Mouse (Mus musculus) midbrain, embryonic 12.5 days (tissue): Measurements from ENCODE around the gene Tcf3. TPM values are rescaled to one million over a fixed set of nuclear protein-coding genes. Genes with fewer than 3 reads are reported as not detected.

Experiments used
- ATAC-seq: fragments of 200-750 bp; cut with Nextera tagmentation; 2 replicates; pipeline ENCODE4 v1.8.0; 2017; ENCODE audit warnings: low read depth, moderate TSS enrichment, moderate library complexity; ENCODE audit not compliant: low FRiP score
- H3K27ac ChIP-seq: fragments of 300-500 bp; sonication (generic); replicated peaks from 2 replicates; pipeline ENCODE4 v1.5.1; 2016; ENCODE audit warnings: mild to moderate bottlenecking
- H3K27me3 ChIP-seq: fragments of 300-500 bp; sonication (generic); 2 replicates; pipeline ENCODE4 v1.6.1; 2016; ENCODE audit warnings: mild to moderate bottlenecking
- H3K36me3 ChIP-seq: fragments of 300-500 bp; sonication (generic); 2 replicates; pipeline ENCODE4 v1.6.1; 2016
- H3K4me1 ChIP-seq: fragments of 300-500 bp; sonication (generic); 2 replicates; pipeline ENCODE4 v1.6.1; 2016
- H3K4me2 ChIP-seq: fragments of 300-500 bp; sonication (generic); replicated peaks from 2 replicates; pipeline ENCODE4 v1.6.1; 2016; ENCODE audit warnings: mild to moderate bottlenecking, moderate library complexity
- H3K4me3 ChIP-seq: fragments of 300-500 bp; sonication (generic); 2 replicates; pipeline ENCODE4 v1.5.1; 2016; ENCODE audit warnings: mild to moderate bottlenecking
- H3K9ac ChIP-seq: fragments of 300-500 bp; sonication (generic); replicated peaks from 2 replicates; pipeline ENCODE4 v1.6.1; 2016; ENCODE audit warnings: mild to moderate bottlenecking, moderate library complexity
- H3K9me3 ChIP-seq: fragments of 300-500 bp; sonication (generic); 2 replicates; pipeline ENCODE4 v1.6.1; 2016; ENCODE audit warnings: mild to moderate bottlenecking
- WGBS: fragments of 180-500 bp; shearing (Covaris S2); methylation state at CpG from one replicate; pipeline ENCODE4 v1.1.7; 2016; 5-methylcytosine and 5-hydroxymethylcytosine counted together
- polyA plus RNA-seq: library from polyadenylated mRNA; unstranded; fragments of >200 nt; fragmentation: Nextera tagmentation; extraction: Ambion mirVana; gene quantifications from 2 replicates; pipeline ENCODE4 v1.2.1, GENCODE M21; 2016

The Tcf3 gene
- polyA plus RNA-seq, 1 experiment from 2014 or later: 185 TPM

DNA sequence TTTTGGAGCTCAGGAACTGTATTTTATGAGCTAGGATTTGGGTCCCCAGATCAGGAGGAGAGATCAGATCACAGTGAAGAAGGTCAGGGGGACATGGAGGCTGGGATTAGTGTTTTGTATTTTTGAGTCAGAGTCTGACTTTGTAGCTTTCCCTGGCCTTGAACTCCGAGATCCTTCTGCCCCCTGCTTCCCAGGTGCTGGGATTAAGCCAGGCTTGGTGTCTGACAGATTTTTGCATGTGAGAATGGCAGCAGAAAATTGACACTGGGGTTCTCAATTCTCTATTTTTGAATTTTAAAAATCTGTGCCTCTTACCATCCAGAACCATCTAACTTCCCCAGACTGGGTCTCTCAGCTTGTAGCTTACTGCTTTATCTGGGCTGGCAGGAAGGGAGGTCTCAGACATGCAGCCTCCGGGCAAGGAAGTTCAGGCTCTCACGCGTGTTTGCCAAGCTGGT is 32.7 kb downstream of the Tcf3 start:
- peak overlapping the region; percentile 89 for H3K27ac ChIP-seq
- H3K9ac ChIP-seq: peak overlapping the region; percentile 55
- ATAC-seq: no peak
- H3K4me3 ChIP-seq: peak overlapping the region; percentile 72; the same call in 1 of the 2 replicates
- 84% methylated on average over 4 of the region's 4 CpGs for WGBS
- peaks cover 44% of the 10 kb centered on the region for H3K4me1 ChIP-seq
- peak overlapping the region; percentile 81 for H3K4me2 ChIP-seq
- H3K9me3 ChIP-seq: no peaks in the 10 kb centered on the region
- H3K36me3 ChIP-seq: peaks cover 37% of the 10 kb centered on the region
- H3K27me3 ChIP-seq: no peaks in the 10 kb centered on the region

- Histone ChIP-seq H3K4me2 (peak overlapping the region; percentile 81), H3K9me3 (no peaks in the 10 kb centered on the region), H3K4me1 (peaks cover 38% of the 10 kb centered on the region), H3K27ac (peak overlapping the region; percentile 89), H3K27me3 (no peaks in the 10 kb centered on the region), H3K9ac (peak overlapping the region; percentile 55), H3K36me3 (peaks cover 43% of the 10 kb centered on the region), H3K4me3 (peak overlapping the region; percentile 72)
- ATAC-seq: no peak
- WGBS: 13% methylated on average over 17 of the region's 17 CpGs
Measured at GRCm38 (mm10) chr10:80399973-80400703, 33.3 kb downstream of the Tcf3 start.

DNA sequence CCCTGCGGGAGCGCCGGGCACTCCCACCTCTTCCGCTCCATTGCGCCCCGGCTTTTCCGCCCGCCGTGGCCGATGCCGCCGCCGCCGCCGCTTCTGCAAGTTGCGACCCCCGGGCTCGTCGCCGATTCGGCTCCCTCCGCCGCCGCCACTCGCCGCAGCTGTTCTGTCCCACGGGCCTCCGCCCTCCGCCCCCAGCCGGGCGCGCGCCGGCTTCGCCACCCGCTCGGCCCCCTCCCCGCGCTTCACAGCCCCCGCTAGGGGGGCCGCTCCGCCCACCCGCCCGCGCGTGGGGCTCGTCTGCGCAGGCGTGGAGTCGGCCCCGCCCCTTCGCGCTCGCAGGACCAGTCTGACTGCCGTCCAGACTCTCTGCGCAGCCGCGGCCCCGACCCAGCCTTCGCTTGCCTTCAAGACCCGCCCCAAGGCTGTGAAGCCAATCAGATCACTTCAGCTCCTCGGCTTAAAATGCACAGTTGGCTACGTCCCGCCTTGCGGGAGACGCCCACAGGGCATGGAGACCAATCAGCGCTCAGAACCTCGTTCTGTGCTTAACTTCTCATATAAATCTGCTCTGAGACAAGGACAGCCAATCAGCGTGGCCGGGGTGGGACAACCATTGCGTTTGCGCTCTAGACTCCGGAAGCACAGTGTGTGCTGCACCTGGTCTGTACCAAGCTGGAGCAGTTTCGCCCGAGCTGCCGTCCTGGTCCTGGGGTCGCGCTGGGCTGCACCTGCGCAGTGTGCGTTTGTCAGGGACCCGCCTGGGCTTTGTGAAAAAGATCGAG is 34.1 kb downstream of the Tcf3 start, which contains the start of gene Mbd3:
TSS of gene Mbd3 (minus strand) at position 360 of the 782 bp plus-strand sequence.
- WGBS: 1% methylated on average over 78 of the region's 82 CpGs
- Histone ChIP-seq H3K36me3 (peaks cover 50% of the 10 kb centered on the region), H3K4me3 (peak within 1 kb of the TSS; percentile 72), H3K4me1 (peaks cover 34% of the 10 kb centered on the region), H3K9me3 (no peaks in the 10 kb centered on the region), H3K9ac (peak within 1 kb of the TSS; percentile 89), H3K27me3 (no peaks in the 10 kb centered on the region), H3K27ac (peak within 1 kb of the TSS; percentile 99), H3K4me2 (peak within 1 kb of the TSS; percentile 81)
- peak; percentile 95 for ATAC-seq

DNA sequence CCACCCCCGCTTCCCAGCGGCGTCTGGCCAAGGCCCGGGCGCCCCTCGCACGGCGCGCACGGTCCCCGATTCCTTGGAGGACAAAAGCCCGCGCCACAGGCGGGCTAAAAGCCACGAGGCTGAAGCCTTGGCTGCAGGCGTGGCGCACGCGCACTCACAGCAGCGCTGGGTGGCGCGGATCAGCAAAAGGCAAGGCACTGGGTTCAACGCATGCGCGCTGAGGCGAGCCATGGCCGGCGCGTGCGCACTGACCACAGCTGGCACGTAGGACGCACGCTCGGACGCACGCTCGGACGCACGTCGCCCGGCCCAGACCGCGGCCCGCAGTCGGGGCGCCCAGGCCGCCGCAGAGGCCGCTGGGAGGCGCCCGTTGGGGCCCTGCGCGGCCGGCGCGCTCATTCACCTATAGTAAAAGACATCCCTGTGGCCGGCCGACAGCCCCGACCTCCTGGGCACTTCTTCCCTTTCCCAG is 34.7 kb downstream of the Tcf3 start:
- WGBS: under 1% methylated on average over 59 of the region's 59 CpGs
- Histone ChIP-seq H3K4me3 (peak overlapping the region; percentile 72), H3K4me2 (peak overlapping the region; percentile 81), H3K4me1 (peaks cover 35% of the 10 kb centered on the region), H3K36me3 (peaks cover 50% of the 10 kb centered on the region), H3K27ac (peak overlapping the region; percentile 99), H3K9ac (peak overlapping the region; percentile 89), H3K9me3 (no peaks in the 10 kb centered on the region), H3K27me3 (no peaks in the 10 kb centered on the region)
- peak; percentile 80 for ATAC-seq

- no peaks in the 10 kb centered on the region for H3K27me3 ChIP-seq
- H3K4me1 ChIP-seq: peaks cover 37% of the 10 kb centered on the region
- H3K4me3 ChIP-seq: peak overlapping the region; percentile 72
- ATAC-seq: no peak
- H3K9ac ChIP-seq: peak overlapping the region; percentile 89
- peak overlapping the region; percentile 99 for H3K27ac ChIP-seq
- H3K9me3 ChIP-seq: no peaks in the 10 kb centered on the region
- peak overlapping the region; percentile 81 for H3K4me2 ChIP-seq
- peaks cover 50% of the 10 kb centered on the region for H3K36me3 ChIP-seq
- 0% methylated on average over 1 of the region's 1 CpGs for WGBS
Measured at GRCm38 (mm10) chr10:80398174-80398535, 35.3 kb downstream of the Tcf3 start.

DNA sequence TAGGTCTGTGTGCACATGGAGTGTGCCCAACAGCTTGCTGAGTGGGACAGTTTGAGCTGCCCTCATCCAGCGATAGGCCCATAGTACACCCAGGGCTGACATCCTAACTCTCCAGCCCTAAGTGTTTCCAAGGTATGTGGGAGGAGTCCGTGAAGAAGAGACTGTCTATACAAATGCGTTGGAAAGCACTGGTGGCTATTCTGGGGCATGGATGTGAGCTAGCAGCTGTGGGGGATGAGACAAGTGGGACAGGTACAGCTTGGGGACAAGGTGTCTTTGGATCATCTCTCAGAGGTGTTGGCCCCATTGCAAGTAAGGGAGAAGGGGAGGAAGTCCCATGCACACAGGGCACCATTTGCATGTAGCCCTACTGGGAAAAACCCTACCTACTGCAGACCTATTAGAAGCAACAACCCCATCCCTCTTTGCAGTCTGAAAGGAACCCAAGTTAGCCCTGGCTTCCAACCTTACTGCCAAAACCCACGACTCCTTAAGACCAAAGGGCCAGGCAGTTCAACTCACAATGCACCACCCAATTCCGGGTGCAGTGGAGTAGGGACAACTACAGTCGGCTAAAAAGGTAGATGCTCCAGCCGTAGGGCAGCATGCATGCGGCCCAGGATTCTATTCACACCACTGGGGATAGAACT is 35.8 kb downstream of the Tcf3 start:
- H3K9me3 ChIP-seq: no peaks in the 10 kb centered on the region
- WGBS: 55% methylated on average over 8 of the region's 8 CpGs
- peak overlapping the region; percentile 99 for H3K27ac ChIP-seq
- no peaks in the 10 kb centered on the region for H3K27me3 ChIP-seq
- peaks cover 37% of the 10 kb centered on the region for H3K4me1 ChIP-seq
- H3K9ac ChIP-seq: peak overlapping the region; percentile 89
- H3K4me2 ChIP-seq: peak overlapping the region; percentile 81
- peaks cover 50% of the 10 kb centered on the region for H3K36me3 ChIP-seq
- peak overlapping the region; percentile 72 for H3K4me3 ChIP-seq
- ATAC-seq: no peak

GRCm38 (mm10) chr10:80396822-80397523 is 36.5 kb downstream of the Tcf3 start:
- ATAC-seq: no peak
- Histone ChIP-seq H3K36me3 (peaks cover 51% of the 10 kb centered on the region), H3K27ac (peak overlapping the region; percentile 99), H3K9me3 (no peaks in the 10 kb centered on the region), H3K4me3 (peak overlapping the region; percentile 72), H3K27me3 (no peaks in the 10 kb centered on the region), H3K4me1 (peaks cover 37% of the 10 kb centered on the region), H3K4me2 (peak overlapping the region; percentile 81), H3K9ac (peak overlapping the region; percentile 89)
- 93% methylated on average over 11 of the region's 11 CpGs for WGBS

DNA sequence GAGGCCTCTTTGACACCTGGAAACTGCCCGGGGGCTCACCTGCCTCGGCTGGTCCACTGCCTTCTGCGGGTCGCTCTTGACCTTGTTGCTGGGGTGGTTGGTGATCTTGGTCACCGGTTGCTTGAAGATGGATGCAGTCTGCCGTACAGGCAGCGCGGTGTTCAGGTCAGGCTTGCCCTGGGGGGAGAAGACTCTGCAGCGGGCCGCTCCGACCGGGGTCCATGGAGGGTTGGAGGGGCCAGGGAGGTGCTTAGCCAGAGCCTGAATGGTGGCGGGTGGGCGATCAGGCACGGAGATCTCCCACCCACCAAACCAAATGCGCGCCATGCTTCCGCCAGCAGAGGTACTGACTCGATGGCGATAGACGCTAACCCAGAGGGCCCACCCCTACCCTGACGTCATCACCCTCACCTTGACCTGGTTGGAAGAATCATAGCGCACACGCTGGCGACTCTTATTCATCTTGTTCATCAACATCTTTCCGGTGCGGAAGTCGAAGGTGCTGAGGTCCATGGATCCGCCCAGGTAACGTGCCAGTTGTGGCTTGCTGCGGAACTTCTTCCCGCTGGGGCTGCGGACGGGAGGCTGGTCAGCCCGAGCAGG is 38.3 kb downstream of the Tcf3 start:
- Histone ChIP-seq H3K9ac (0 out of 2 replicates have a peak overlapping the region, but pooled peaks have one; percentile 8), H3K4me1 (peaks cover 25% of the 10 kb centered on the region), H3K9me3 (no peaks in the 10 kb centered on the region), H3K4me2 (no peak overlapping the region), H3K4me3 (no peak overlapping the region), H3K27me3 (no peaks in the 10 kb centered on the region), H3K36me3 (peaks cover 63% of the 10 kb centered on the region), H3K27ac (no peak overlapping the region)
- 96% methylated on average over 35 of the region's 35 CpGs for WGBS
- ATAC-seq: no peak

GRCm38 (mm10) chr10:80392687-80393086 is 40.8 kb downstream of the Tcf3 start:
- Histone ChIP-seq H3K9me3 (no peaks in the 10 kb centered on the region), H3K27me3 (no peaks in the 10 kb centered on the region), H3K4me1 (peaks cover 28% of the 10 kb centered on the region), H3K27ac (no peak overlapping the region), H3K4me2 (no peak overlapping the region), H3K4me3 (no peak overlapping the region), H3K36me3 (peaks cover 66% of the 10 kb centered on the region), H3K9ac (no peak overlapping the region)
- 92% methylated on average over 5 of the region's 5 CpGs for WGBS
- no peak for ATAC-seq

GRCm38 (mm10) chr10:80390697-80391096 is 42.8 kb downstream of the Tcf3 start:
- Histone ChIP-seq H3K4me2 (no peak overlapping the region), H3K4me1 (peaks cover 13% of the 10 kb centered on the region), H3K4me3 (no peak overlapping the region), H3K36me3 (peaks cover 58% of the 10 kb centered on the region), H3K27me3 (no peaks in the 10 kb centered on the region), H3K9ac (no peak overlapping the region), H3K9me3 (no peaks in the 10 kb centered on the region), H3K27ac (no peak overlapping the region)
- 86% methylated on average over 9 of the region's 9 CpGs for WGBS
- no peak for ATAC-seq

DNA sequence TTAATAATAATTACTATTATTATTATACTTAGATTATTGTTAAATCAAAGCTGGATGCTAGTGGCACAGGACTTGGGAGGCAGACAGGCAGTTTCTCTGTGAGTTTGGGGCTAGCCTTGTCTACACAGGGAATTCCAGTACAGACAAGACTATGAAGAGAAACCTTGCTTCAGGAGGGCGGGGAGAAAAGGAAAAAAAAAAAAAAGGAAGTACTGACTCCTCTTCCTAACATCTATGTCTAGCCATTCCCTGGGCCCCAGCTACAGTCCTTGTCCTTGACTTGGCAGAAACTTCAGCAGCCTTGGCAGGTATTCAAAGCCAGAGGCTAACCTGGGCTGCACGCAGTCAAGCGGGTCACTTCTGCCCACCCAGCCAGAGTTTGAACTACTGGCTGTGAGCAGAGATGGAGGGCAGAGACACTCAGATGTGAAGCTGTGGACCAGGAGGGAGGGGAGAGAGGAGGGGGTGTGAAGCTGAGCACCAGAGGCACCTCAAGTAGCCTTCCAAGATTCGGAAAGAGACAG is 44.2 kb downstream of the Tcf3 start:
- no peaks in the 10 kb centered on the region for H3K9me3 ChIP-seq
- no peak overlapping the region for H3K9ac ChIP-seq
- WGBS: 71% methylated on average over 4 of the region's 4 CpGs
- H3K4me3 ChIP-seq: no peak overlapping the region
- no peaks in the 10 kb centered on the region for H3K27me3 ChIP-seq
- H3K4me1 ChIP-seq: peaks cover 26% of the 10 kb centered on the region
- no peak overlapping the region for H3K4me2 ChIP-seq
- H3K36me3 ChIP-seq: peaks cover 53% of the 10 kb centered on the region
- ATAC-seq: no peak
- H3K27ac ChIP-seq: no peak overlapping the region
